Mouse (Mus musculus) limb, embryonic 14.5 days (tissue): Measurements from ENCODE around the gene Max. TPM values are rescaled to one million over a fixed set of nuclear protein-coding genes. Genes with fewer than 3 reads are reported as not detected.

Experiments
- ATAC-seq: fragments of 200-750 bp; cut with Nextera tagmentation; 2 replicates; pipeline ENCODE4 v1.8.0; 2017; ENCODE audit warnings: low read depth, moderate number of reproducible peaks, moderate TSS enrichment; ENCODE audit not compliant: low FRiP score
- DNase-seq: peaks from one replicate; pipeline ENCODE4 v3.0.0-alpha.2; 2015; ENCODE audit warnings: low spot score
- H3K27ac ChIP-seq: fragments of 300-500 bp; sonication (generic); replicated peaks from 2 replicates; pipeline ENCODE4 v1.5.1; 2014; ENCODE audit warnings: low read depth, mild to moderate bottlenecking, low read length, moderate library complexity, mixed read lengths
- H3K27me3 ChIP-seq: fragments of 300-500 bp; sonication (generic); 2 replicates; pipeline ENCODE4 v1.6.1; 2014; ENCODE audit warnings: low read length, mixed read lengths; ENCODE audit not compliant: control insufficient read depth, insufficient read depth
- H3K36me3 ChIP-seq: fragments of 300-500 bp; sonication (generic); 2 replicates; pipeline ENCODE4 v1.6.1; 2014; ENCODE audit warnings: mild to moderate bottlenecking, low read length, moderate library complexity, mixed read lengths; ENCODE audit not compliant: control insufficient read depth, insufficient read depth
- H3K4me1 ChIP-seq: fragments of 300-500 bp; sonication (generic); 2 replicates; pipeline ENCODE4 v1.6.1; 2014; ENCODE audit warnings: antibody characterized with exemption, low read length, mixed read lengths; ENCODE audit not compliant: control insufficient read depth, insufficient read depth
- H3K4me2 ChIP-seq: fragments of 300-500 bp; sonication (generic); replicated peaks from 2 replicates; pipeline ENCODE4 v1.6.1; 2014; ENCODE audit warnings: low read depth, mild to moderate bottlenecking, low read length, moderate library complexity; ENCODE audit not compliant: severe bottlenecking
- H3K4me3 ChIP-seq: fragments of 300-500 bp; sonication (generic); replicated peaks from 2 replicates; pipeline ENCODE4 v1.5.1; 2014; ENCODE audit warnings: low read length
- H3K9ac ChIP-seq: fragments of 300-500 bp; sonication (generic); 2 replicates; pipeline ENCODE4 v1.6.1; 2014; ENCODE audit warnings: mild to moderate bottlenecking, low read depth, low read length, moderate library complexity; ENCODE audit not compliant: severe bottlenecking
- H3K9me3 ChIP-seq: fragments of 300-500 bp; sonication (generic); 2 replicates; pipeline ENCODE4 v1.6.1; 2016; ENCODE audit warnings: low read length; ENCODE audit not compliant: control insufficient read depth
- POLR2A ChIP-seq: fragments of 200-500 bp; IDR thresholded peaks from 2 replicates; pipeline ENCODE4 v1.8.0; 2012; ENCODE audit warnings: inconsistent platforms, mild to moderate bottlenecking, moderate library complexity, borderline replicate concordance; ENCODE audit not compliant: insufficient read depth, insufficient read length; ENCODE audit errors: extremely low read depth
- WGBS: fragments of 180-500 bp; shearing (Covaris S2); extraction: QIAGEN DNeasy Blood & Tissue Kit; methylation state at CpG from one replicate; pipeline ENCODE4 v1.1.7; 2014; 5-methylcytosine and 5-hydroxymethylcytosine counted together
- polyA plus RNA-seq, 2 experiments: library from polyadenylated mRNA; depleted of rRNA in 1 of 2; stranded (reverse) in 1 of 2; unstranded in 1 of 2; fragments of >200 nt; fragmentation: Nextera tagmentation in 1 of 2; extraction: Ambion mirVana in 1 of 2; gene quantifications; 2 replicates each; pipeline versions ENCODE4 v1.2.1 to v1.2.3; 2012 to 2014

Gene Max
- polyA plus RNA-seq, 2 experiments: 36.2 to 54.8 TPM

DNA sequence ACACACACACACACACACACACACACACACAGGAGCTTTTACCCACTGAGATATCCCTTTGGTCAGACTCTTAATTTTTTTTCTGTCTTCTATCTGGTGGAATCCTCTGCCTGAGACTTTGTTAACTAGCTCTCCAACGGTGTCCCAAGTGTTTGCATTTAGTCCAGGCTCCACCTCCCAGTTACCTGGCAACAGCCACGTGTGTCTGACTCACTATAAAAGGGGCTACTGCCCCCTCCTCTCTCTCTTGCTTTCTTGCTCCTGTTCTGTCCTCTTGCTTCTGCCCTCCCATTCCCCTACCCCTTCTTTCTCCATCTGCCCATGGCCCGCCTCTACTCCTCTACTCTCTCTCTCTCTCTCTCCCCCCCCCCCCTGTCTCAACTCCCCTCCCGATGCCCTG, 3.9 kb upstream of the Max start:
- H3K36me3 ChIP-seq: no peaks in the 10 kb centered on the region
- H3K9ac ChIP-seq: no peak overlapping the region
- 2% methylated on average over 4 of the region's 4 CpGs for WGBS
- H3K27me3 ChIP-seq: no peaks in the 10 kb centered on the region
- peak; percentile 20 for DNase-seq
- H3K4me1 ChIP-seq: peaks cover 3% of the 10 kb centered on the region
- no peak overlapping the region for H3K4me2 ChIP-seq
- ATAC-seq: no peak
- no peak overlapping the region for H3K27ac ChIP-seq
- no peak for TF ChIP-seq POLR2A
- H3K4me3 ChIP-seq: no peak overlapping the region
- no peaks in the 10 kb centered on the region for H3K9me3 ChIP-seq

- H3K4me1 ChIP-seq: peaks cover 8% of the 10 kb centered on the region
- 32% methylated on average over 5 of the region's 5 CpGs for WGBS
- H3K27ac ChIP-seq: no peak overlapping the region
- 0 out of 2 replicates have a peak, but pooled peaks cover 2% of the 10 kb centered on the region for H3K36me3 ChIP-seq
- DNase-seq (no peak), ATAC-seq (no peak)
- no peak overlapping the region for H3K4me2 ChIP-seq
- H3K4me3 ChIP-seq: no peak overlapping the region
- TF ChIP-seq POLR2A: no peak
- no peak overlapping the region for H3K9ac ChIP-seq
- H3K27me3 ChIP-seq: no peaks in the 10 kb centered on the region
- H3K9me3 ChIP-seq: no peaks in the 10 kb centered on the region
Measured at GRCm38 (mm10) chr12:76965089-76965488, 3.1 kb upstream of the Max start.

GRCm38 (mm10) chr12:76961052-76961931, 709 bp downstream of the Max start:
- peaks cover 28% of the 10 kb centered on the region for H3K36me3 ChIP-seq
- DNase-seq: peak; percentile 14

DNA sequence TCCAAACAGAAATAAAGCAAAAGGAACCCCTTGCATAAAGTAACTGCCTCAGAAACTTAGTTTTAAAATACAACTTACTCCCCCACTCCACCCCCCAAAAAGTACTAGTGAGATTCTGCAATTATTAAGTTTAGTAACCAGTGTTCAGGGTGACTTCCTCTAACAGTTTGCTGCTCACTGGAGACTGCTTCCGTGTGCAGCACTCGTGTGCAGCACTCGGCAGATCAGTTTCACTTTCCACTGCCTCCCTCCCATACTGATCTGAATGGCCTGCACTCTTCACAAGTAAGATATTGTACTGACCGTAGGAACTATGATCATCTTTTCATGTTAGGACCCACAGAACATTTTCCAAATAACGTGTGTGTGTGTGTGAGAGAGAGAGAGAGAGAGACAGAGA, 4.3 kb downstream of the Max start:
- Histone ChIP-seq H3K27me3 (no peaks in the 10 kb centered on the region), H3K36me3 (peaks cover 51% of the 10 kb centered on the region), H3K4me2 (no peak overlapping the region), H3K9me3 (no peaks in the 10 kb centered on the region), H3K9ac (no peak overlapping the region), H3K4me1 (peaks cover 17% of the 10 kb centered on the region), H3K27ac (no peak overlapping the region), H3K4me3 (no peak overlapping the region)
- ATAC-seq (no peak), DNase-seq (no peak)
- WGBS: 83% methylated on average over 5 of the region's 5 CpGs
- TF ChIP-seq POLR2A: no peak

More at GRCm38 (mm10) chr12:76961052-76961931, 709 bp downstream of the Max start:
- peak; percentile 4; the same call in 1 of the 2 replicates for ATAC-seq
- peak overlapping the region; percentile 50 for H3K27ac ChIP-seq
- H3K4me2 ChIP-seq: peak overlapping the region; percentile 82
- no peaks in the 10 kb centered on the region for H3K27me3 ChIP-seq
- H3K4me3 ChIP-seq: peak overlapping the region; percentile 96
- peaks cover 8% of the 10 kb centered on the region for H3K4me1 ChIP-seq
- H3K9ac ChIP-seq: peak overlapping the region; percentile 77
- 8% methylated on average over 26 of the region's 45 CpGs for WGBS
- no peaks in the 10 kb centered on the region for H3K9me3 ChIP-seq
- TF ChIP-seq POLR2A: no peak

- peaks cover 75% of the 10 kb centered on the region for H3K36me3 ChIP-seq
Measured at GRCm38 (mm10) chr12:76954698-76955423, 7.1 kb downstream of the Max start.

More at GRCm38 (mm10) chr12:76954698-76955423, 7.1 kb downstream of the Max start:
- Histone ChIP-seq H3K4me1 (peaks cover 9% of the 10 kb centered on the region; the same call in 1 of the 2 replicates), H3K4me3 (no peak overlapping the region), H3K9me3 (no peaks in the 10 kb centered on the region), H3K27me3 (no peaks in the 10 kb centered on the region), H3K4me2 (no peak overlapping the region), H3K27ac (peak overlapping the region; percentile 61; the same call in 1 of the 2 replicates), H3K9ac (no peak overlapping the region)
- TF ChIP-seq POLR2A: no peak
- peak; percentile 69 for DNase-seq
- WGBS: 70% methylated on average over 10 of the region's 10 CpGs
- peak; percentile 44; the same call in 1 of the 2 replicates for ATAC-seq
